Mouse (Mus musculus) lung, adult 2 months (tissue): ENCODE measurements around the gene Mtx1.

Experiments used
- CTCF ChIP-seq: fragments of 200-500 bp; IDR thresholded peaks from 2 replicates; pipeline ENCODE4 v1.5.1; 2011; ENCODE audit warnings: mild to moderate bottlenecking, low read length, control low read depth; ENCODE audit not compliant: insufficient read depth
- POLR2A ChIP-seq: fragments of 200-500 bp; IDR thresholded peaks from 2 replicates; pipeline ENCODE4 v1.6.1; 2011; ENCODE audit warnings: low read depth, mild to moderate bottlenecking, control low read depth, low read length, borderline replicate concordance; ENCODE audit errors: extremely low read depth

DNA sequence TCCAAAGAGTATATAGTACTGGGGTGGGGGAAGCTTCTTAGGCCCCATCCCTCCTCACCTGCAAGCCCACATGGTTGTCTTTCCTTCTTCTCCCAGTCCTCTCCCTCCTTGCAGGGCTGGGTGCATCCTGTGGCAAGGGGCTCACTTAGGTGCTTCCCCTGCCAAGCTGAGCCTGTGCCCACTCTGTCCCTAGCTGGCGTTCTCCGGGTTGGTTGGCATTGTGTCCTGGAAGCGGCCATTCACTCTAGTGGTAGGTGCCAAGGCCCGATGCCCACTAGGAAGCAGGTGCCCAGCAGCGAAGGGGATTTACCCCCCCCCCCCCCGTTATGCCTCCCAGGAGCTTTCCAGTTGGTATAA, 43.0 kb downstream of the Mtx1 start:
- TF ChIP-seq CTCF = no peak
- TF ChIP-seq POLR2A = no peak
